Mouse (Mus musculus): ENCODE measurements around the gene Spns2. TPM values are rescaled to one million over a fixed set of nuclear protein-coding genes. Genes with fewer than 3 reads are reported as not detected.

Gene Spns2
- total RNA-seq, 2 experiments from 2014 or later = 21.3 to 25.1 TPM

DNA sequence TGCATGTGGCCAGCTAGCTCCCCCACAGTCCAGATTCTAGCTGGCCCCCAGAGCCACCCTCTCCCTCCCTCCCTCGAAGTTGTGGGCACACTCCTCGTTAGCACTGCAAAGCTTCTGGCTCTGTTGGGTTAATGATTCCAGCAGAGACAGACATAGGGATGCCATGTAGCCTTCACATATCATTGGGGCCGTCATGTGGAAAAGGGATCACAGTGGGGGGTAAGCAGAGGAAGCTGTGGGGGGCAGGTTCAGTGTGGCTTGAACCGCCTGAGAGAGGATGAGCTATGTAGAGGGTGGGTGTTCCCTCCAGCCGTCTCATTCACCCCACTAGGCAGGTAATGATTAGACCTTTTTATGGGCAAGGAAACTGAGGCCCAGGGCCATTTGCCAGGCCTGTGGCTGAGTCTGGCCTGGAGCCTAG, 13.8 kb upstream of the Spns2 start:
- intact Hi-C loops (cut with DNase I) = no loop called here
- no peak for DNase-seq

DNA sequence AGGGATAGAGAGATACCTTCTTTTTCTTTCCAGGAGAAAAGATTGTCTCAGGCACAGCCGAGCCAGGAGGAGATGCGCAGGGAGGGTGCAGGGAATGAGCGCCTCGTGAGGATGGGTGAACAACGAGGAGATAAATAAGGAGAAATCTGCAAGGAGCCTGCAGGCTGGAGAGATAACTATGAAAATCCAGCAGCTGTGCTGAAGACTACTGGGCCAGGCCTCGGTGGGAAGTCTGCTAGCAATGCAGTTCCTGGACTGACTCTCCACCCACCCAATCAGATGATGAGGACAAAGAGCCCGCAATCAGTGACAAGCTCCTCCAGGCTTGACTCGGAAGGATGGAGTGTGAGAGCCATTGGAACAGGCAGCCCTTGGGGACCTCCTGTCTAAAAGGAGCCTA, 12.5 kb upstream of the Spns2 start:
- no peak for DNase-seq
- intact Hi-C loops (cut with DNase I) = no loop called here

DNA sequence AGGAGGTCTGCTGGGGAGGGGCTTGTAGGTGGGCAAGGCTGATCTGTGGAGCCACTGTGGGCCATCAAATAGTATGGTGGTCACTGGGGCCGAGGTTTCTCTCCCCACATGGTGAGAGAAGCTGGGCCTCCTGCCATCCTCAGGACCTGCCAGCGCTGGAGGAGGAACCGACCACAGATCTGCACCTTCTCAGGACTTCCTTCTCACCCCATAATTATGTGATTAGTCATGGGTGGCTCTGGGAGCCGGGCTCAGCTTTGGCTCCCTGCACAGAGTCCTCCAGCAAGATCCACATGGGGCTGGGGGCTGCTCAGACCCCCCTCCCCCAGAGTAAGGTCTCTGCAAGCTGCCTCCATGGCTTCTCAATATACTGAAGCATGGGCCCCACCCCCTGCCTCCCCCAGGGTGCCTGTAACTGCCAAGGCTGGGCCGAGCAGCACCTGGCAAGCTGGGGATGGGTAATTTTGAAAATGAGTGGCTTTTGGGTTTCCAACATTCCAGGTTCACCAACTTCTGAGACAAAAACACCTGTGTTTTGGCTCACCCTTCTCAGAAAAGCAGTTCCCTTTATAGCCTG, 11.8 kb upstream of the Spns2 start:
- no peak for DNase-seq
- intact Hi-C loops (cut with DNase I) = no loop called here

DNA sequence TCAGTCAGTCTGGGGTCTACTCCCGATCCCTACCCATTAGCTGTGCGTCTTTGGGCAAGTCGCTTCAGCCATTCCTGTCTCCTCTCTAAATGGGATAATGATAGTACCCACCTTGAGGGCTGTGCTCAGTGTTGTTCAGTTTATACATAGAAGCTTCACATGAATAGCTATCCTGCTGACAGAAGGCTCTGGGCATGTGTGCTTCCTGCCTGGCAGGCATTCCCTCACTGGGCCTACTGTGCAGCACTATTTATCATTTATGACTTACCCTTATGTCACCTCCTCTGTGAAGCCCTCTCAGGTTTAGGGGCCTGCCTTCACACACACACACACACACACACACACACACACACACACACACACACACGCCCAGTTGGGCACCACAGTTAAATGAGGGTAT, 10.4 kb upstream of the Spns2 start:
- intact Hi-C loops (cut with DNase I) = no loop called here
- no peak for DNase-seq

DNA sequence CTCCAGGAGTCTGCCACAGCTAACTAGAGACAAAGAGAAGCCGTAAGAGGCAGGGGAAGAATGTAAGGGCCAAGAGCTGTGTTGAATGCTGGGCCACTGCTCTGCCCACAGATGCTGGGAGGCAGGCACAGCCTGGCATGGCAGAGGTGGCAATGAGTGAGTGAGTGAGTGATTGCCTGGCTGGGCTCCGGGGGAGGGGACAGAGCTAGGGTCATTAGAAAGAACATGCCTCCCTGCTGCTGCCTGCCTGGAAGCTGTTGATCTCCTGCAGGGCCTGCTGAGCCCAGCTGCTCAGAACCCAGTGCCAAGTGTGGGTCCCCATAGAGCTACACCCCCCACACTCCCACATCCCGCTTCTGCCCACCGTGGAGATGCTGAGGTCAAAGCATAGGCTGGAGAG, 7.7 kb upstream of the Spns2 start:
- DNase-seq = no peak
- intact Hi-C loops (cut with DNase I) = no loop called here

DNA sequence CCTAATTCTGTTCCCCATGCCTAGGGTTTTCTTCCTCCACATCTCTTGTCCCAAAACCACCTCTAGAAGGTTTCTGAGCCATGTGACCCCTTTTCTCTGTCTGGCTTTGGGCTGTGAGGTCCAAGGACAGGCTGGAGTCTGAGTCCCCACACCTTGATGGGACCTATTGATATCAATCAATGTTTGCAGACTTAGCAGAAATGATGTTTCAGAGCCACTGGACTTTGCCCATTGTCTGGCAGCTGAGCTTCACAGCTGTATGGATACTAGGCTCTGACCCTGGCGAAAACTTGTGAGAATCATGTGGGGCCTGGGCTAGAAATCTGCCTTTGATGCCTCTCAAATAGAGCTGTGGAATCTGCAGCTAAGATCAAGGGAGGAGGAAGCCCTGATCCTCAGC, 7.1 kb upstream of the Spns2 start:
- no peak for DNase-seq
- intact Hi-C loops (cut with DNase I) = no loop called here

DNA sequence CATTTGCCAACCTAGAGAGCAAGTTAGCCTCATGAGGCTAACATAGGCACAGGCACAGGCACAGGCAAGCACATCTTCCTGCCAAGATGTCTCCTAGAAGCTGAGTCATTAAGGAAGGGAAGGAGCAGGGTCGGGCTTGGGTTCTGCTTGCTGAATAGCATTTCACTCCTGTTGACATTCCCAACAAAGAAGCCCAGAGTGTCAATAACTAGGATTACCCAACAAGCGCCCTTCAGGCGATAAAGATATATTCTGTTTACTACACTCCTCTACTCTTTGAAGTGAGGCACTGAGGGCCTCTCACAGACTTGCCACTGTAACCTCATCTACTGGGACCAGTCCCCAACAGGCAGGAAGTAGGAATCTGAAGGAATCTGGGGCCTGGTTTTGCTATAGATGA, 6.4 kb upstream of the Spns2 start:
- DNase-seq = no peak
- intact Hi-C loops (cut with DNase I) = no loop called here

DNA sequence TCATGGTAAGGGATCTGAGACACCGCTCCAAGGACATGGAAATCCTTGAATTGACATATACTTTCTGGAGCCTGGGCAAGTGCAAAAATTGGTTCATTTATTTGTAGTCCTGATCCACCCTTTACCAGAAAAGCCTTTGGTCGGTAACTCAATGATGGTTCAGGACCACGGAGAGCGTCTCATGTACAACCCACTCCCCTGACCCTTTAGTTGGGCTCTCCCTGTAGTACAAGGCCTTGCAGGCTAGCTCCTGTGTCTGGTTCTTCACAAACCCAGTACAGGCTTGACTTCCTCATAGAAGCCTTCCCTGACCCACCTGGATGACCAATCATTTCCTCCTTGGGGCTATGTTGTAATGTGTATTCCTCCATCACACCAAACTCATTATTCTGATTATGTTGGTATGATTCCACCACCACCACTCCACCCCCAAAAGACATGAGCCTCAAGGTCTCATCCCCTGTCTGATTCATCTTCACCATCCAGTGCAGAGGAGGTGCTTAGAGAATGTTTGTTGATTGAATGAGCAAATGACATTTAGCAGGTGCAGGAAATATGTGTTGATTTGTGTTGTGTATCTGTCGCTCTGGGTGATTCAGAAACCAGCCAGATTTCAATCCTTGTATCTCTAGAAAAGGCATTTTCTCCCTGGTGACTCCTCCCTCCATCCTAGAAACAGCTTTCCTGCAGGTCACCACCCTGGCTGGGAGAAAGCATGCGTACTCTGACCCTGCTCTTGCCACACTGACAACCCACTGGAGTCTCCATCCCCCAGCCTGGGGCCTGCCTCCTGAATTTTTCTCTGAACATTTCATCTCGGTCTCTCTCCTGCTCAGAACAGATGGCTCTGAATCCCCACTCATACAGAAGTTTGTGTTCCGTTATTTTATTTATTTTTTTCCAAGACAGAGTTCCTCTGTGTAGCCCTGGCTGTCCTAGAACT, 4.6 kb upstream of the Spns2 start:
- intact Hi-C loops (cut with DNase I) = loop anchor here (5.0 kb wide), 2 partner anchors 43 to 52 kb away; partner anchors contain the start of gene Mybbp1a
- no peak for DNase-seq

DNA sequence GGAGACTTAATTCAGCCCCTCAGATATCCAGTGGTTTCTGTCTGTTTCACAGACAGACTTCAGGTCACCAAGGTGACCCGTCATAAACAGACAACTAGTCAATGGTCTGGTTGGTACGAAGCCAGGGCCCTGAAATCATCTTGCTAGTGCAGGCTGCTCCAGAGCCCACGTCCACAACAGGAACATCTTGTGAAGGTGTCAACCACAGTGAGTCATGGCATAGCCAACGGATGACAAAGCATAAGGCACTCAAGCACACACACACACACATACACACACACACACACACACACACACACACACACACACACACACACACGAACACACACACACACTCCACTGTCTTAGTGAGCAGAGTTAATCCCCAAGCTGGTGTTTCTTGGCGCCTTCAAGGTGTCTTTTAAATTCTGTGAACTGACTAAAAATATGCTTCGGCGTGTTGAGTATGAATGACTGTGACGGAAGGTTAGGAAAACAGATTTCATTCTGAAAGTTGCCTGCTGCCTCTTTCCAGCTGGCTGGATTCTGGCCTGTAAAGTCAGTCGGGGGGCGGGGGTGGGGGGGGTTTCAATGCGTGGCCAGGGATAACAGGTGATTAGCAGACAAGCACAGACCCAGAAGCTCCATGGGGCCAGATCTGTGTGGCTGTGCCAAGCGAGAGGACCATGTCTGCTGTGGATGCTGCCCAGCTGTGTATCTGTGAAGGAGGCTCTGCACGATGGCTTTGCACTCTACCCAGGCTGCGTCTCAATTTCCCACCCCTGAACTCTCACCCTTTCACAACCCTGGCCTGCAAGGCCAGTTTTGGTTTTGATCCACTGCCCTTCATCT, 1.6 kb upstream of the Spns2 start:
- DNase-seq = no peak
- intact Hi-C loops (cut with DNase I) = loop anchor here (5.0 kb wide), 2 partner anchors 46 to 49 kb away; partner anchors contain the start of gene Mybbp1a

DNA sequence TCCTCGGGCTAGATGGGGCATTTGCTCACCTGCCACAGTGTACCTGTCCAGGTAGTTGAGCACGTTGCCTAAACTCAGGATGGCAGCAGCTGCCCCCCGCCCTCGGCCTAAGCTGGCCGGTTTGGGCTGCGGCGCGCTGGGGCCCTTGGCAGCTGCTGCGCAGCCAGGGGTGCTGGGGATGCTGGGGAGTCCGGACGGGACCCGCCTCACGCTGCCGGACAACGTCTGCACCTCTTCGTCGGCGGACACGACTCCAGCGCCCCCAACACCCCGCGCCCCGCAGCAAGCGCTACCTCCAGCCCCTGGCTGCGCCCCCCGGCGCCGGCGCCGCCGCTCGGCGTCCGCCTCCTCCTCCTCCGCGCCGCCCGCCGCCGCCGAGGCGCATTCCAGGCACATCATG, 307 bp downstream of the Spns2 start:
- intact Hi-C loops (cut with DNase I) = loop anchor here (2.0 kb wide), 1 partner anchor 73 kb away; no protein-coding TSS in a partner anchor
- no peak for DNase-seq

DNA sequence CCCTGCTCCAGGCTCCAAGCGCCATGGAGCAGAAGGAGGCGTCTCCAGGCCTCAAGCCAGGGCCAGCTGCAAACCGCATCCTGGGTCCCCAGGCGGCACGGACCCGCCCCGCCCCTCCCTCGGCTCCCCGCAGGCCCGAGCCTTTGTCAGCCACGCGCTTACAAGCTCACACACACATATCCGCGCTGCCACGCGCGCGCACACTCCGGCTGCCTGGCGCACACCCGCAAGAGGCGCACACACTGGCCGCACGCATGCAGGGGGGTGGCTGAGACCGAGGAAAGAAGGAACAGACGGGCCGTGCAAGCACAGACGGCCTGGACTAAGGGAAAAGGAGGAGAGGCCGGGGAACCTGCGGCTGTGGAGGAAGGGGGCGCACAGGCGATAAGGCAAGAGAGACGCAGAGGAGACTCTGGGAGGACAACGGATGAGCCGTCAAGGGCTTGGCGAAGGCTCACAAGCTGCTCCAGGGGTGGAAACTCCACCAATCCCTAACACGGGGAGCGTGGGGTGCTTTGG, 892 bp downstream of the Spns2 start:
- intact Hi-C loops (cut with DNase I) = loop anchor here (2.0 kb wide), 1 partner anchor 74 kb away; no protein-coding TSS in a partner anchor
- DNase-seq = no peak

DNA sequence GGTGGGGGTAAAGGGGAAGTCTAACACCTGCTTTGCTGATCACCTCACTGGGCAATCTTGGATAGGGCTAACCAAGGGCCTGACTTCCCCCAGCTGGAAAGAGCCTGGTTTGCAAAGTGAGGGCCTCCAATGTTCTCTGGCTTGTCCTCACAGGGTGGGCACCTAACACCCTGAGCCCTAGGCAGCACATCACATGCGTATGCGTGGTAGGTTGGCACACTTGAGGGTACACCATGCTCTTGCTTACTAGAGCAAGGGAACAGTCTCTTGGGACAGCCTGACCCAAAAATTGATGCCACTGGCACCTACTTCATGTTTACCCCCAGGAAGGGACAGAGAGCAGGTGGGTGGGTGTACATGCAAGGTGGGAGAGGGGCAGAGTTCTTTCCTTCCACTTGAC, 2.0 kb downstream of the Spns2 start:
- intact Hi-C loops (cut with DNase I) = loop anchor here (2.0 kb wide), 1 partner anchor 75 kb away; no protein-coding TSS in a partner anchor
- no peak for DNase-seq

DNA sequence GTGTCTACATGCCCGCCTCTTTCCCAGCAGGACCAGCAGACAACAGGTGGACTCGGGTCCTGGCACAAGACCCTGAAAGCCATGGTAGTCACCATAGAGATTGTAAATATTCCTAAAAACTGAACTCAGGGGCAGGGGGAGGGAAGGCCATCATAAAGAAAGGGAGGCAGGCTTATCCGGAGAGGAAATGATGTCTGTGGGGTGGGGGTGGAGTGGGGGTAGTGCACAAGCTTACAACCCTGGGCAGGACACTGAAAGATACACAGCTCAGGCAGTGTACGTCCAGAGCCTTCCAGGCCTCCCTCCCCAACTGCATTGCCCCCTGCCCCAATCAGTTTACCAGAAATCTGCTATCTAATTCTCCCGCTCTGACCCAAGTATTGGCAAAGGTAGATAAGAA, 2.5 kb downstream of the Spns2 start:
- no peak for DNase-seq
- intact Hi-C loops (cut with DNase I) = no loop called here

DNA sequence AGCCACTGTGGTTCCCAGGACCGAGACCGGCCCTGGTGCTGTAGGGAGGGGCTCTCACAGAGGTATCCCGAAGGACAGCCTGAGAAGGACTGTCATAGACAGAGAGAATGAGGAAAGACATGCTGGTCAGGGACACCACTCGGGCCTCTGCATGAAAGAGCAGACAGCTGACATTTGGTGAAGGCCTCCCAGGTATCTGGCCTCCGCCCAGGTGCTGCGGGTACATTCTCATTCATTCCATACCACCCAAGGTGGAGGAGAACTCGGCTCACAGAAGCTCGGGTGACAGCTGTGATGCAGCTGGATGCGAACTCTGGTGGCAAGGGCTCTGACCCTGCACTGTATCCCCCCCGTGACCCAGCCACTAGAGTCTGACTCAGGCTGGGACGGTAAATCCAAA, 3.7 kb downstream of the Spns2 start:
- intact Hi-C loops (cut with DNase I) = no loop called here
- no peak for DNase-seq

DNA sequence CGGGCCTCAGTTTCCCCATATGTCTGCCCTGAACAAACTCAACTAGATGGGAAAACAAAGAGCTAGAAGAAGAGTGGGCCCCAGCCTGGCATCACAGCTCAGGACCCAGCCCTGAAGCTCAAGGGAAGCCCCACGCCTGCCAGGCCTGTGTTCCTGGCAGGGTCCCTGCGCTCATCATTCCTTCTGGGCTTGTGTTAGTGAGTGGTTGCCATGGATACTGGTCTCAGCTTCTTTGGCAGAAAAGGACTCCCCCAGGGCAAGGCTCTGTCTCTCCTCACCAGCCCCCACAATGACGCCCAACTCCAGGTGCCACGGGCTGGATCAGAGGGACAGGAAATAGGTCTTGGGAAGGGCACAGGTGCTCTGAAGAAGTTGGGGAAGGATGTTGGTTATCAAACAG, 4.5 kb downstream of the Spns2 start:
- DNase-seq = no peak
- intact Hi-C loops (cut with DNase I) = no loop called here

DNA sequence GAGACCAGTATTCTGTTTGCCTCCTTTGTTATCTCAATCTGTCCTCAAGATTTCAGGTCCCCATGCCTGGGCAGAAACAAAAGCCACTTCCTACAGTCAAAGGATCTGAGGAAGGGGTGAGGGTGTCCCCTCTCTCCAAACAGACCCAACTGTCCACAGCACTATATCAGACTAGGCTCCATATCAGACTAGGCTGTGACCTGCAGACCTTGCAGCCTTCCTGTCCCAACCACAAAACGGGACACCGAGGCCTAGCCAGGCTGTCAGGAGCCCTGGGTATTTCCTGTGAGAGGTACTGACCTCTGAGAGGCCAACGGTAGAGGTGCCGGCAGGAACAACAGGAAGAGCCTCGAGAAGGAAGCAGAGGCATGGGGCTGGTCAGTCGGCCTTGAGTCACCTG, 5.2 kb downstream of the Spns2 start:
- DNase-seq = no peak
- intact Hi-C loops (cut with DNase I) = no loop called here

DNA sequence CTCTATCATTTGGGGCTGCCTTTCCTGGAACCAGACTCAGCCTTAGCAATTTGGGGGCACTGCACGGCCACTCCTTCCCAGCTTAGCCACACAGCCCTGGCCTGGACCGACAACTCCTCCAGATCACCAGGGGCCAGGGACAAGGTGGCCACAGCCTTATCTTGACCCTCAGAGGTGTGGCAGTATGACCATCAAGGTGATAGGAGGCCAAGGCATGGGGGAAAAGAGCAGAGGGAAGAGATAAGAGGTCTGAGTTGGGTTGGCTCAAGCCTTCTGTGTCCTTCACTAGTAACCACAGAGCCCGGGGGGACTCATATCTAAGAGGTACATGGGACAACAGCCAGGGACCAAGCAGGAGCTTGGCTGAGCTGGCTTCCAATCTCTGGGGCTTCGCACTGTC, 7.8 kb downstream of the Spns2 start:
- no peak for DNase-seq
- intact Hi-C loops (cut with DNase I) = no loop called here

DNA sequence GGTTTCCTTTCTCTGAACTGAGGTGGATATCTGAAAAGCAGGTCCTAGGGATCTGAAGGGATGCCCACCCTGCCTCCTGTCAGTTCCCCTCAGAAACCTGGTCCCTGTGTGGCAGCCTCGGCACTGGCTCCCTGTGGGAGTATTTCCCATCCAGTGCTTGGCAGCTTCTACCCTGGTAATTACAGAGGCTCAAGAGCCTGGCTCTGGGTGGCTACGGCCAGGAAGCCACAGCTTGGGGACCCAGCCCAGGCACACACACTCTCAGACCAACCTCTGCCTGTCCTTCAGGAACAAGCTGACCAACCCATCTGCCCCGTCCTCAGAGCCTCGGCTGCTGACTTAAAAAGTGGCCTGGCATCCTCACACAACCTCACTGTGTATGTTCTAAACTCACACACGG, 8.4 kb downstream of the Spns2 start:
- no peak for DNase-seq
- intact Hi-C loops (cut with DNase I) = no loop called here

DNA sequence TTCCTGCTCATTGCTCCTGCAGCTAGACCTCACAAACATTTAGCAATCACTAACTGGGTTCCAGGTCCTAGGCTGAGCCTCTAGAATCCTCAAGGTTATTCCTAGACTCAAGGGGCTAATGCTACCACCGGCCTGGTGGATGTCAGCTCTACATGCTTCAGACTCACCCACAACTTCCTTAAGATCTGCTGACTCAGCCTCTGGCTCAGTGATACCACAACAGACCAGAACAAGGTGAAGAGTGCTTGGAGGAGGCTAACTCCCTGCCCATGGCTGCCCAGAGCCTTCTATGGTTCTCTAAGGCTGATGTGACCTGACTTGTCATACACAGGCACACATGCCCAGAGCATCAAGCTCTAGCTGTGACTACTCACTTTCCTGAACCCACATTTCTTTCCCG, 10.2 kb downstream of the Spns2 start:
- intact Hi-C loops (cut with DNase I) = no loop called here
- no peak for DNase-seq

DNA sequence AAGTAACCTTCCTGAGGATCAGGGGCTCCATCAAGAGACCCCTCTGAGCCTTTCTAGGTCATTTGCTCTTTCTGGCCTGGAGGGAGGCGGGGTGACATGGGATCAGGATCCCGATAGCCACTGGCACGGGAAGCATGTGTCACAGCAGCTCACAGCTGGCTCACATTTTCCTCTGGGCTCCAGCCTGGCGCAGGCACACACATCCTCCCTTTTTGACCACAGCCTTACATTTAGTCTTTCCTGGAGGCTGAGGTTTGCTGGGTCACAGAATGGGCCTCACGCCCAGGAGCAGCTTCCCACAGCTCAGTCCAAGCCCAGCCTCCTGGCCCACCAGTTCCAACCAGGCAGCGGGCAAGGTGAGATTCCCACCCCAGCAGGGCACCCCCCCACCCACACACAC, 11.5 kb downstream of the Spns2 start:
- intact Hi-C loops (cut with DNase I) = no loop called here
- DNase-seq = no peak

DNA sequence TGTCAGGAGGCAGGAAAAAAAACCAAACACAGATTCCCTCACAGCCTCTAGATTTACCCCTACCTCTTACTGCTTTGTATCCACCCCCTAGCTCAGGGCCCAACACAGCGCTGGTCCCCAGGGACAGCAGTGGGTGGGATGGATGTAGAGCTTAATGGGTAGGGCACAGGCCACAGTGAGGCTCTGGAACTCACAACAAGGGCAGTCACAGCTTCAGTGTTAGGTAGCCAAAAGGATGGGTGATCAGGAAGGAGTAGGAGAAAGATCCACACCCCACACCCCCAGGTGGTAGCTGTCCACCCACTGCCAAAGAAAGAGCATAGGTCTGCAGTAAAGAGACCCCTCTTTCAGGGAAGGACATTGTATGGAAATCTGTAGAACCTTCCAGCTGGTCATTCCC, 12.1 kb downstream of the Spns2 start:
- intact Hi-C loops (cut with DNase I) = no loop called here
- no peak for DNase-seq

Measured in gastrocnemius, postnatal 36 days (tissue).